Mouse (Mus musculus) C2C12 (cell line): ENCODE data around the gene Gipc1.

ENCODE experiments used
- CTCF ChIP-seq: IDR thresholded peaks from one replicate; pipeline ENCODE4 v1.5.1; 2011; ENCODE audit not compliant: control insufficient read depth, insufficient read depth, insufficient read length
- FOSL1 ChIP-seq: IDR thresholded peaks from one replicate; pipeline ENCODE4 v1.8.0; 2011; ENCODE audit warnings: mild to moderate bottlenecking, low read length; ENCODE audit not compliant: poor library complexity, insufficient read depth, severe bottlenecking
- MYOD1 ChIP-seq: IDR thresholded peaks from one replicate; pipeline ENCODE4 v1.6.1; 2011; ENCODE audit warnings: low read depth; ENCODE audit not compliant: control insufficient read depth, insufficient read length

DNA sequence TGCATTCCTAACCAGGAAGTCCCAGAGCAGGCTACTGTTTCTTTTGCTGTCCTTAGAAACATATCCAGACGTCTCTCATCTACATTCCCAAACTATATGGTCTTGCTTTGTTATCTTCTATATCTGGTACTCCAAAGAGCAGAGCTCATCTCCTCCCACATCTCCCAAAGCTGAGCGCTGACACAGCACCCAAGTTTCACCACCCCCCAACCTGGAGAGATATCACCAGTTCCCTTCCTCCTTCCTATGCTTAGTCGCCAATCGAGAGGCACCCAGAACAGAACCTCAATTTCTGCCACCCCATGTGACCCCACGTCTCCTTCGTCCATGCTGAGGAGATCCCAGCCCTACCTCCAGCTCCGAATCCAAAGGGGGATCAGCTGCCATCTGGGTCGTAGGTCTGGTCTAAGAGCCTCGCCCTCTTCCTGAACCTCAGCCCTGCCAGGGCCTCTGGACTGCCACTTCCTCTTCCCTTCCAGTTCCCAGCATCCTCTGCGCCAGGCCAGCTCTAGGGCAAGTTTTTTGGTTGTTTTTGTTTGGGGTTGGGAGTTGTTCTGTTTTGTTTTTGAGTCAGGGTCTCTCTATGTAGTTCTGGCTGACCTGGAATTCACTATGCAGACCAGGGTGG, 41.2 kb downstream of the Gipc1 start:
- TF ChIP-seq CTCF (no peak), MYOD1 (no peak), FOSL1 (no peak)
